Mouse (Mus musculus) cerebellum, adult 2 months (tissue): ENCODE data around the gene Rrp9. TPM values are rescaled to one million over a fixed set of nuclear protein-coding genes. Genes with fewer than 3 reads are reported as not detected.
A peak's percentile ranks its signal among the peaks of the same experiment; 100 is the strongest.

Experiments
- DNase-seq, 2 experiments: peaks; one replicate each; pipeline ENCODE4 v3.0.0; 2021
- H3K27ac ChIP-seq: fragments of 200-500 bp; 2 replicates; pipeline ENCODE4 v1.5.1; 2012; ENCODE audit warnings: low read length, control low read depth, inconsistent platforms; ENCODE audit not compliant: insufficient read depth
- H3K27me3 ChIP-seq: fragments of 200-500 bp; 2 replicates; pipeline ENCODE4 v1.6.1; 2012; ENCODE audit warnings: inconsistent platforms, mild to moderate bottlenecking, low read length, moderate library complexity; ENCODE audit not compliant: control insufficient read depth, insufficient read depth
- H3K4me1 ChIP-seq: fragments of 200-500 bp; 2 replicates; pipeline ENCODE4 v1.6.1; 2011; ENCODE audit warnings: low read length; ENCODE audit not compliant: control insufficient read depth, insufficient read depth
- H3K4me3 ChIP-seq: fragments of 200-500 bp; replicated peaks from 2 replicates; pipeline ENCODE3; 2011; ENCODE audit warnings: mild to moderate bottlenecking, low read depth, low read length, control low read depth; ENCODE audit not compliant: insufficient read depth
- CTCF ChIP-seq: fragments of 200-500 bp; IDR thresholded peaks from 2 replicates; pipeline ENCODE4 v1.5.1; 2011; ENCODE audit warnings: low read depth, mild to moderate bottlenecking, control low read depth, low read length, moderate library complexity, borderline replicate concordance; ENCODE audit not compliant: insufficient read depth
- POLR2A ChIP-seq: fragments of 200-500 bp; IDR thresholded peaks from 2 replicates; pipeline ENCODE4 v1.6.1; 2011; ENCODE audit warnings: low read length, control low read depth, borderline replicate concordance; ENCODE audit not compliant: insufficient read depth
- WGBS: fragments of 180-500 bp; shearing (Covaris S2); methylation state at CpG from one replicate; pipeline ENCODE4 v1.1.7; 2018; 5-methylcytosine and 5-hydroxymethylcytosine counted together
- polyA plus RNA-seq: library from polyadenylated mRNA; depleted of rRNA; stranded (reverse); fragments of >200 nt; gene quantifications from 2 replicates; pipeline ENCODE4 v1.2.3, GENCODE M21; 2012; rRNA removed

Rrp9 gene
- 42.5 and 43.7 TPM in 2 replicates for polyA plus RNA-seq

GRCm38 (mm10) chr9:106475663-106476001 is at the start of gene Rrp9:
TSS of gene Rrp9 (plus strand) at chr9:106475963.
- H3K27me3 ChIP-seq: no peaks in the 10 kb centered on the region
- peaks cover 23% of the 10 kb centered on the region for H3K4me1 ChIP-seq
- peak within 1 kb of the TSS; percentile 43 for H3K4me3 ChIP-seq
- H3K27ac ChIP-seq: peak within 1 kb of the TSS; percentile 41
- WGBS: 82% methylated on average over 10 of the region's 10 CpGs
- peak in 1 of 2 experiments; percentile 21 for DNase-seq
- TF ChIP-seq POLR2A (no peak), CTCF (no peak)

GRCm38 (mm10) chr9:106428719-106429220 is 47.0 kb upstream of the Rrp9 start:
- no peaks in the 10 kb centered on the region; the same call in 1 of the 2 replicates for H3K4me1 ChIP-seq
- peak overlapping the region; percentile 98 for H3K4me3 ChIP-seq
- under 1% methylated on average over 11 of the region's 11 CpGs for WGBS
- DNase-seq: no peak
- peak overlapping the region; percentile 87 for H3K27ac ChIP-seq
- TF ChIP-seq CTCF: no peak
- no peaks in the 10 kb centered on the region for H3K27me3 ChIP-seq

- no peaks in the 10 kb centered on the region; the same call in 1 of the 2 replicates for H3K4me1 ChIP-seq
- WGBS: under 1% methylated on average over 55 of the region's 55 CpGs
- peak within 1 kb of the TSS; percentile 87 for H3K27ac ChIP-seq
- no peaks in the 10 kb centered on the region for H3K27me3 ChIP-seq
- TF ChIP-seq POLR2A (peak; percentile 73), CTCF (no peak)
- peak; percentile 94 to 97 for DNase-seq
- peak within 1 kb of the TSS; percentile 98 for H3K4me3 ChIP-seq
These were observed 46.3 kb upstream of the Rrp9 start, which contains the start of gene Rpl29 for GRCm38 (mm10) chr9:106429221-106430014. TSS of gene Rpl29 (plus strand) at chr9:106429454.

- Histone ChIP-seq H3K27ac (no peak overlapping the region), H3K4me3 (peak overlapping the region; percentile 98), H3K27me3 (no peaks in the 10 kb centered on the region), H3K4me1 (no peaks in the 10 kb centered on the region; the same call in 1 of the 2 replicates)
- 0% methylated on average over 4 of the region's 4 CpGs for WGBS
- no peak for TF ChIP-seq CTCF
- TF ChIP-seq POLR2A: no peak
- no peak for DNase-seq
These were observed 45.8 kb upstream of the Rrp9 start for GRCm38 (mm10) chr9:106430015-106430264.

GRCm38 (mm10) chr9:106433389-106433788 is 42.4 kb upstream of the Rrp9 start:
- H3K27ac ChIP-seq: no peak overlapping the region
- DNase-seq: no peak
- TF ChIP-seq POLR2A (no peak), CTCF (no peak)
- H3K4me3 ChIP-seq: no peak overlapping the region
- WGBS: 56% methylated on average over 7 of the region's 7 CpGs
- H3K4me1 ChIP-seq: peaks cover 4% of the 10 kb centered on the region
- H3K27me3 ChIP-seq: no peaks in the 10 kb centered on the region

GRCm38 (mm10) chr9:106436566-106436965 is 39.2 kb upstream of the Rrp9 start:
- DNase-seq: no peak
- no peak for TF ChIP-seq POLR2A
- TF ChIP-seq CTCF: no peak
- Histone ChIP-seq H3K27me3 (no peaks in the 10 kb centered on the region), H3K4me1 (peaks cover 7% of the 10 kb centered on the region), H3K27ac (no peak overlapping the region), H3K4me3 (no peak overlapping the region)
- WGBS: 83% methylated on average over 9 of the region's 9 CpGs

GRCm38 (mm10) chr9:106442680-106443079 is 33.1 kb upstream of the Rrp9 start:
- Histone ChIP-seq H3K27me3 (no peaks in the 10 kb centered on the region), H3K4me3 (no peak overlapping the region), H3K4me1 (0 out of 2 replicates have a peak, but pooled peaks cover 3% of the 10 kb centered on the region), H3K27ac (no peak overlapping the region)
- DNase-seq: no peak
- TF ChIP-seq POLR2A (no peak), CTCF (no peak)
- 81% methylated on average over 5 of the region's 5 CpGs for WGBS

- TF ChIP-seq POLR2A: no peak
- no peak for TF ChIP-seq CTCF
- no peaks in the 10 kb centered on the region for H3K27me3 ChIP-seq
- no peak overlapping the region for H3K4me3 ChIP-seq
- no peak for DNase-seq
- peaks cover 7% of the 10 kb centered on the region for H3K4me1 ChIP-seq
- 73% methylated on average over 4 of the region's 4 CpGs for WGBS
- no peak overlapping the region for H3K27ac ChIP-seq
These were observed 30.9 kb upstream of the Rrp9 start for GRCm38 (mm10) chr9:106444836-106445235.
